Mouse (Mus musculus) kidney, postnatal 14 days (tissue): ENCODE data around the gene Atp6v0d1.

Experiments
- DNase-seq: peaks from one replicate; pipeline ENCODE4 v3.0.0; 2022; ENCODE audit warnings: mixed read lengths

The Atp6v0d1 gene

GRCm38 (mm10) chr8:105496439-105497180 lies 69.2 kb downstream of the Atp6v0d1 start, which contains the start of gene Zdhhc1:
Gene Zdhhc1 (minus strand): TSS chr8:105496902.
- DNase-seq, result peak; percentile 92

- DNase-seq, result no peak
These were observed 70.2 kb downstream of the Atp6v0d1 start for GRCm38 (mm10) chr8:105495350-105496302.

- DNase-seq, result no peak
These were observed 71.3 kb downstream of the Atp6v0d1 start for GRCm38 (mm10) chr8:105494566-105494965.

- DNase-seq, result no peak
These were observed 72.4 kb downstream of the Atp6v0d1 start for GRCm38 (mm10) chr8:105493495-105493894.

GRCm38 (mm10) chr8:105489281-105489680 lies 76.6 kb downstream of the Atp6v0d1 start:
- DNase-seq, result no peak

GRCm38 (mm10) chr8:105488082-105488481 lies 77.8 kb downstream of the Atp6v0d1 start:
- DNase-seq, result no peak

- DNase-seq, result peak; percentile 88
These were observed 81.5 kb downstream of the Atp6v0d1 start for GRCm38 (mm10) chr8:105484392-105484791.

- no peak for DNase-seq
These were observed 81.8 kb downstream of the Atp6v0d1 start for GRCm38 (mm10) chr8:105484030-105484368.

GRCm38 (mm10) chr8:105483212-105484029 lies 82.4 kb downstream of the Atp6v0d1 start:
- DNase-seq, result peak; percentile 56

- no peak for DNase-seq
These were observed 83.7 kb downstream of the Atp6v0d1 start for GRCm38 (mm10) chr8:105482123-105482522.

GRCm38 (mm10) chr8:105481453-105481852 lies 84.4 kb downstream of the Atp6v0d1 start:
- DNase-seq, result no peak

- no peak for DNase-seq
These were observed 84.8 kb downstream of the Atp6v0d1 start for GRCm38 (mm10) chr8:105481013-105481412.

- no peak for DNase-seq
These were observed 88.1 kb downstream of the Atp6v0d1 start for GRCm38 (mm10) chr8:105477792-105478191.

- DNase-seq, result peak; percentile 67
These were observed 89.0 kb downstream of the Atp6v0d1 start for GRCm38 (mm10) chr8:105476628-105477413.

- DNase-seq, result no peak
These were observed 89.7 kb downstream of the Atp6v0d1 start for GRCm38 (mm10) chr8:105476161-105476560.

- no peak for DNase-seq
These were observed 90.1 kb downstream of the Atp6v0d1 start for GRCm38 (mm10) chr8:105475742-105476141.

- DNase-seq, result peak; percentile 41
These were observed 90.6 kb downstream of the Atp6v0d1 start for GRCm38 (mm10) chr8:105475254-105475653.

- no peak for DNase-seq
These were observed 91.2 kb downstream of the Atp6v0d1 start for GRCm38 (mm10) chr8:105474680-105475079.
